Mouse (Mus musculus) limb, embryonic 13.5 days (tissue): ENCODE results near the gene Ifi204. TPM values are rescaled to one million over a fixed set of nuclear protein-coding genes. Genes with fewer than 3 reads are reported as not detected.
"Not testable (repeated sequence)": the region's sequence is repeated elsewhere in the genome, so short reads cannot be mapped to it uniquely, and the experiment has no call there.

Experiments used
- ATAC-seq: fragments of 200-750 bp; cut with Nextera tagmentation; 2 replicates; pipeline ENCODE4 v1.8.0; 2017; ENCODE audit warnings: low read depth, moderate number of reproducible peaks, moderate TSS enrichment; ENCODE audit not compliant: low FRiP score
- H3K27ac ChIP-seq: fragments of 300-500 bp; sonication (generic); 2 replicates; pipeline ENCODE4 v1.5.1; 2015; ENCODE audit warnings: inconsistent platforms, mild to moderate bottlenecking, moderate library complexity
- H3K27me3 ChIP-seq: fragments of 300-500 bp; sonication (generic); 2 replicates; pipeline ENCODE4 v1.6.1; 2015; ENCODE audit warnings: mild to moderate bottlenecking, inconsistent platforms
- H3K36me3 ChIP-seq: fragments of 300-500 bp; sonication (generic); 2 replicates; pipeline ENCODE4 v1.6.1; 2015; ENCODE audit warnings: inconsistent platforms, mild to moderate bottlenecking, moderate library complexity
- H3K4me1 ChIP-seq: fragments of 300-500 bp; sonication (generic); 2 replicates; pipeline ENCODE4 v1.6.1; 2015; ENCODE audit warnings: inconsistent platforms
- H3K4me2 ChIP-seq: fragments of 300-500 bp; sonication (generic); replicated peaks from 2 replicates; pipeline ENCODE4 v1.6.1; 2015; ENCODE audit warnings: inconsistent platforms, mild to moderate bottlenecking, moderate library complexity
- H3K4me3 ChIP-seq: fragments of 300-500 bp; sonication (generic); 2 replicates; pipeline ENCODE4 v1.5.1; 2015; ENCODE audit warnings: moderate library complexity, mild to moderate bottlenecking, inconsistent platforms
- H3K9ac ChIP-seq: fragments of 300-500 bp; sonication (generic); 2 replicates; pipeline ENCODE4 v1.6.1; 2015; ENCODE audit warnings: mild to moderate bottlenecking, inconsistent platforms
- H3K9me3 ChIP-seq: fragments of 300-500 bp; sonication (generic); 2 replicates; pipeline ENCODE4 v1.6.1; 2016; ENCODE audit warnings: inconsistent platforms
- WGBS: fragments of 180-500 bp; shearing (Covaris S2); methylation state at CpG from one replicate; pipeline ENCODE4 v1.1.7; 2015; 5-methylcytosine and 5-hydroxymethylcytosine counted together
- polyA plus RNA-seq: library from polyadenylated mRNA; unstranded; fragments of >200 nt; fragmentation: Nextera tagmentation; extraction: Ambion mirVana; gene quantifications from 2 replicates; pipeline ENCODE4 v1.2.1, GENCODE M21; 2015

The Ifi204 gene
- 1.3 and 1.4 TPM in 2 replicates for polyA plus RNA-seq

GRCm38 (mm10) chr1:173766848-173767617, at the start of gene Ifi204:
Gene Ifi204, minus strand, starts transcription at chr1:173766943.
- H3K9ac ChIP-seq, H3K4me1 ChIP-seq, H3K4me2 ChIP-seq, H3K27ac ChIP-seq, ATAC-seq, H3K4me3 ChIP-seq, H3K27me3 ChIP-seq, H3K36me3 ChIP-seq, H3K9me3 ChIP-seq: not testable (repeated sequence)
- WGBS, result 77% methylated on average over 5 of the region's 5 CpGs

DNA sequence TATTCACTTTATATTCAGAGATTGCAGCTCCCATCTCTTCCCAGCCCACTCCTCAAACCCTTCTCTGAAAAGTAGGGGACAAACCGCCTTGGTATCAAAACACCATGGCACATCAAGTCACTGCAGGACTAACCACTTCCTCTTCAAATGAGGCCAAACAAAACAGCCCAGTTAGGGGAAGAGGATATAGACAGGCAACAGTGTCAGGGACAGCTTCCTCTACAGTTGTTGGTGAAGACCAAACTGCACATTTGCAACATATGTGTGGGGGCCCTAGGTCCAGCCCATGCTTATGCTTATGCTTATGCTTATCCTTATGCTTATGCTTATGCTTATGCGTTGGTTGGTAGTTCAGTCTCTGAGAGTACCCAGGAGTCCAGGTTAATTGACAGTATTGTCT, 42.6 kb upstream of the Ifi204 start:
- not testable (repeated sequence) for H3K9me3 ChIP-seq, ATAC-seq, H3K27me3 ChIP-seq, H3K27ac ChIP-seq, H3K36me3 ChIP-seq, H3K9ac ChIP-seq, H3K4me3 ChIP-seq, H3K4me2 ChIP-seq, H3K4me1 ChIP-seq
- WGBS, result 82% methylated on average over 2 of the region's 2 CpGs

DNA sequence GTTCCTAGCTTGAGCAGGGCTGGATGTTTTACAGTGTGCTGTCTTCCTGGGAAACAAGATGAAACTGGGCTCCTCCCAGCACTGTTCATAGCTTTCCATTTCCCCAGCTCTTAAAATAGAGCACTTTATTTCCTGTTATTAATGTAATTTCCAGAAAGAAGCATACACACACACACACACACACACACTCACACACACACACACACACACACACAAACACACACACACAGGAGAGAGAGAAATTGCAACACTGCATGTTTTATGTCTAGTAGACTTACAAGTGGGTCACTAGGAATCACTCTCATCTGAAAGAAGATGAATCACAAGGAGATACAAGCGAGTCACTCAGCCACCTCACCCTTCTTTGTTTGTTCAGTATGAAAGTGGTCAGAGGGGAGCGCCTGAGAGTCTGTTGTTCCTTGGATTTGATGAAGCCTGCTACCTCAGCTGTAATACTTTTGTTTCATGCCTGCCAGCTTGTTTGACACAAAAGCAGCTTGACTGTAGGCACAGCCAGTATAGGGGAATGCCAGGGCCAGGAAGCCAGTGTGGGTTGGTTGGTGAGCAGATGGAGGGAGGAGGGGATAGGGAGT, 36.0 kb upstream of the Ifi204 start:
- H3K27ac ChIP-seq, H3K4me3 ChIP-seq, H3K4me1 ChIP-seq, H3K9me3 ChIP-seq, H3K27me3 ChIP-seq, H3K9ac ChIP-seq, H3K36me3 ChIP-seq, H3K4me2 ChIP-seq, ATAC-seq: not testable (repeated sequence)
- 82% methylated on average over 2 of the region's 2 CpGs for WGBS

- H3K9me3 ChIP-seq, H3K4me1 ChIP-seq, H3K36me3 ChIP-seq, H3K4me2 ChIP-seq, H3K27ac ChIP-seq, H3K9ac ChIP-seq, H3K4me3 ChIP-seq, ATAC-seq, H3K27me3 ChIP-seq: not testable (repeated sequence)
- WGBS, result 66% methylated on average over 3 of the region's 3 CpGs
Measured at GRCm38 (mm10) chr1:173802207-173802606, 35.5 kb upstream of the Ifi204 start.

DNA sequence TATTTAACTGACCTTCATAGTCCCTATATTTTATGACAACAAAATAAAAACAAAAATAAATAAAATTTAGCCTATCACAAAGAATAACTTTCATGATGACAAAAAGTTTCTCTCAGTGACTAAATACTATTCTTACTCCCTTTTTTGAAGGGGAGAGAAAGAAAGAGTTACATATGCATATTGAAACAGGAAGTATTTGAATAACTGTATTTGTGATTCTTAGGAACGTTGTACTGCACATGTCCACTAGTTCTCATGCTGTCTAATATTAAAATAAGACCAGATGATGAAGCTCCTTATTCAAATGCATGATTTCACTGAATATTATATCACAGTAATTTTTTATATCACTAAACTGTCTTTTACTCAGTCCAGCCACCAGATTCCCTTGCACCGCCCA, 35.0 kb upstream of the Ifi204 start:
- not testable (repeated sequence) for ATAC-seq, H3K9ac ChIP-seq
- WGBS, result 86% methylated on average over 2 of the region's 2 CpGs

GRCm38 (mm10) chr1:173773457-173773856, 6.7 kb upstream of the Ifi204 start:
- not testable (repeated sequence) for H3K4me3 ChIP-seq, H3K9me3 ChIP-seq, H3K36me3 ChIP-seq, H3K27me3 ChIP-seq, ATAC-seq, H3K4me1 ChIP-seq, H3K9ac ChIP-seq, H3K27ac ChIP-seq, H3K4me2 ChIP-seq
- 51% methylated on average over 3 of the region's 3 CpGs for WGBS

More for the DNA sequence above, 35.0 kb upstream of the Ifi204 start:
- H3K9me3 ChIP-seq, H3K4me2 ChIP-seq, H3K27me3 ChIP-seq, H3K36me3 ChIP-seq, H3K4me1 ChIP-seq, H3K27ac ChIP-seq, H3K4me3 ChIP-seq: not testable (repeated sequence)

GRCm38 (mm10) chr1:173760032-173760431, 6.7 kb downstream of the Ifi204 start:
- H3K9me3 ChIP-seq, H3K36me3 ChIP-seq, H3K4me2 ChIP-seq, H3K27ac ChIP-seq, ATAC-seq, H3K9ac ChIP-seq, H3K4me1 ChIP-seq, H3K4me3 ChIP-seq, H3K27me3 ChIP-seq: not testable (repeated sequence)
- WGBS, result 86% methylated on average over 5 of the region's 5 CpGs

DNA sequence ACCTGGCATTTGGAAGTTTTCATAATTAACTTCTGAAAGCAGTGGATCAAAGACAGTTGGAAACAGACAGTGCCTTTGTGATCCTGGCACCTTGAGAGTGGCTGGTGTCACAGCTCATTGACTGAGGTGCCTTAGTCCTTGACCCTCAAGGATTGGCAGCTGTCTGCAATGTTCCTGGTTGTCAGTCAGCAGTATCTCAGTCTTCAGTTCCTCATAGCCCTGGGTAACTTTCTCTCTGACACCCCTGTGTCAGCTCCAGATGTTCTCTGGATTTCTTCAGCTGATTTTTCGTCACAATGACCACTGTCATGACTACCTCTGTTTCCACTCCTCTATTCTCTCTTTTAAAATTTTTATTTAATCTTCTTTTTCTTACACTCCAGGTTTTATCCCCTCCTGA, 24.5 kb downstream of the Ifi204 start:
- Histone ChIP-seq H3K4me2 (no peak overlapping the region), H3K27me3 (no peaks in the 10 kb centered on the region), H3K4me3 (no peak overlapping the region), H3K4me1 (no peaks in the 10 kb centered on the region), H3K27ac (no peak overlapping the region), H3K9me3 (no peaks in the 10 kb centered on the region), H3K9ac (no peak overlapping the region), H3K36me3 (no peaks in the 10 kb centered on the region)
- ATAC-seq, result no peak
- 75% methylated on average over 1 of the region's 1 CpGs for WGBS

DNA sequence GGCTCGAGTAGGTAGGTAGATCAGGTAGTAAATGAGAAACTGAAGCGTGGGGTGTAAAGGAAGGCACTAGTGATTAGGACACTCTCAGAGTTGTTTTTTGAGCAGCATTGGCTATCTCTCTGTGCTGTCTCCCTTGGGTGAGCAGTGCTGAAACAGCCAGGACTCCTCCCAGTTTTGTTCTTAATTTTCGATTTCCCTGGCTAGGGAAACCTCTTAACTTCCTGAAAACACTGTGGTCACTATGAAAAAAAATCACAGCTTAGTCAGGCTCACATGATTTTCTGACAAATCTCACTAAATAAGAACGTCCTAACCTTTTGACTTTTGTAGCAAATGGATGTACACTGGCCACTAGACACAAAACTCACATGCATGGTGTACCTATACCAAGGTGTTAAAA, 25.1 kb downstream of the Ifi204 start, which contains the start of gene Ifi207:
TSS of gene Ifi207 (minus strand) at position 92 of the 400 bp plus-strand sequence.
- H3K4me2 ChIP-seq, result no peak within 1 kb of the TSS
- WGBS, result 74% methylated on average over 4 of the region's 4 CpGs
- H3K27me3 ChIP-seq, result no peaks in the 10 kb centered on the region
- H3K4me3 ChIP-seq, result no peak within 1 kb of the TSS
- no peaks in the 10 kb centered on the region for H3K4me1 ChIP-seq
- no peak for ATAC-seq
- no peaks in the 10 kb centered on the region for H3K36me3 ChIP-seq
- no peaks in the 10 kb centered on the region for H3K9me3 ChIP-seq
- H3K9ac ChIP-seq, result no peak within 1 kb of the TSS
- no peak within 1 kb of the TSS for H3K27ac ChIP-seq

DNA sequence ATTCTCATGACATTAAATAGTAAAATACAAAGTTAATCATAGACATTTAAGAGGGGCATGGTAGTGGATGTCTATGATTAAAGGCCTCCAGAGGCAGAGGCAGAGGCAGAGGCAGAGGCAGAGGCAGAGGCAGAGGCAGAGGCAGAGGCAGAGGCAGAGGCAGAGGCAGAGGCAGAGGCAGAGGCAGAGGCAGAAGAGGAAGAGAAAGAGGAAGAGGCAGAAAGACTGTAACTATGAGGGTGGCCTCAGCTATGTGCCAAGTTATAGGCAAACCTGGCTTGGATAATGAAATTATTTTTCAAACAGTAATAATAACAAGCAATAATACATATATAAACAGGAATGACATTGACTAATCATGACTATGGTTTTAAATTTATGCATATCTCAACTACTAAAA, 26.2 kb downstream of the Ifi204 start:
- no peak for ATAC-seq

DNA sequence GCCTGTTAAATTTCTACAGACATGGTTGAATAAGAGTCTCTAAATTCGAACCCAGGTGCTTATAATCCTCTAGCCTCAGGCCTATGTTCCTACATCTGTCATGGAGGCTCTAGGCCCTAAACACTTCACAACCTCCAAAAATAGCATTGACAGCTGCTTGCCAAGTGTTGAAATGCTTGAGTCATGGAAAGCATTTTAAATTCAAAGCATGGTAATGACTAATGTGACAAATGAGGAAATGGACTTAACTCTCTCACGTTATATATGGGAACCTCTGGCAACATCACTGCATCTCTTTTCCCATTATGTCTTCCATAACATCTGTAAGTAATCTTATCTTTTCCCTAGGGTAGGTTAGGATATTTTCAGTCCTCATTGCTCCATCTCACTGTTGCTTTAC, 29.8 kb downstream of the Ifi204 start:
- no peaks in the 10 kb centered on the region for H3K36me3 ChIP-seq
- no peak overlapping the region for H3K27ac ChIP-seq
- ATAC-seq, result no peak
- 58% methylated on average over 2 of the region's 2 CpGs for WGBS
- H3K27me3 ChIP-seq, result no peaks in the 10 kb centered on the region
- H3K4me1 ChIP-seq, result no peaks in the 10 kb centered on the region
- H3K9ac ChIP-seq, result no peak overlapping the region
- no peak overlapping the region for H3K4me3 ChIP-seq
- no peak overlapping the region for H3K4me2 ChIP-seq
- no peaks in the 10 kb centered on the region for H3K9me3 ChIP-seq

More for the DNA sequence above, 26.2 kb downstream of the Ifi204 start:
- Histone ChIP-seq H3K27ac (no peak overlapping the region), H3K27me3 (no peaks in the 10 kb centered on the region), H3K4me3 (no peak overlapping the region), H3K9ac (no peak overlapping the region), H3K9me3 (no peaks in the 10 kb centered on the region), H3K4me1 (no peaks in the 10 kb centered on the region), H3K36me3 (no peaks in the 10 kb centered on the region), H3K4me2 (no peak overlapping the region)

GRCm38 (mm10) chr1:173735015-173735414, 31.7 kb downstream of the Ifi204 start:
- H3K9me3 ChIP-seq, H3K27ac ChIP-seq, ATAC-seq, H3K36me3 ChIP-seq, H3K4me3 ChIP-seq, H3K27me3 ChIP-seq, H3K4me2 ChIP-seq, H3K9ac ChIP-seq, H3K4me1 ChIP-seq: not testable (repeated sequence)
- WGBS, result 90% methylated on average over 4 of the region's 4 CpGs

DNA sequence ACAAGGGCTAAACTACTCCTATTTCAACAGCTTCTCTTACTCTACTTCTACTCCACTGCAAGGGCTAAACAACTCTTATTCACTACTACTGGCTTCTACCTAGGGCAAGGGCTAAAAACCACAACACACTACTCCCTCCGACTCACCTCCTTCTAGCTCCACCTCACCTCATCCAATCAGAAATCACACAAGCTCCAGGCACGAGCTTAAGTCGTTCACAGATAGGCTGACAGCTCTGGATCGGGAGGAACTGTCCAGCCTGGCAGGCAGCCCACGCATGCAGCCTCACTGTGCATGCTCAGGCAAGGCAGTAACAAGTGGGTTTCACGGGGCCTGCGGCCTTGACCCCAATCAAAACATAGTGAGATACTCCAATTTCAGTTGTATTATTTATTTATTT, 33.5 kb downstream of the Ifi204 start:
- no peak overlapping the region for H3K4me2 ChIP-seq
- H3K9me3 ChIP-seq, result no peaks in the 10 kb centered on the region
- H3K4me1 ChIP-seq, result no peaks in the 10 kb centered on the region
- 23% methylated on average over 7 of the region's 7 CpGs for WGBS
- no peaks in the 10 kb centered on the region for H3K36me3 ChIP-seq
- H3K4me3 ChIP-seq, result no peak overlapping the region
- ATAC-seq, result 0 out of 2 replicates have a peak, but pooled peaks have one; percentile 67
- no peaks in the 10 kb centered on the region for H3K27me3 ChIP-seq
- H3K27ac ChIP-seq, result no peak overlapping the region
- no peak overlapping the region for H3K9ac ChIP-seq
